Mouse (Mus musculus) skeletal muscle tissue, adult 2 months (tissue): ENCODE data around the gene Cd81.

ENCODE experiments used
- DNase-seq: peaks from one replicate; pipeline ENCODE4 v3.0.0-alpha.2; 2012; ENCODE audit warnings: low read depth, low spot score

The Cd81 gene

DNA sequence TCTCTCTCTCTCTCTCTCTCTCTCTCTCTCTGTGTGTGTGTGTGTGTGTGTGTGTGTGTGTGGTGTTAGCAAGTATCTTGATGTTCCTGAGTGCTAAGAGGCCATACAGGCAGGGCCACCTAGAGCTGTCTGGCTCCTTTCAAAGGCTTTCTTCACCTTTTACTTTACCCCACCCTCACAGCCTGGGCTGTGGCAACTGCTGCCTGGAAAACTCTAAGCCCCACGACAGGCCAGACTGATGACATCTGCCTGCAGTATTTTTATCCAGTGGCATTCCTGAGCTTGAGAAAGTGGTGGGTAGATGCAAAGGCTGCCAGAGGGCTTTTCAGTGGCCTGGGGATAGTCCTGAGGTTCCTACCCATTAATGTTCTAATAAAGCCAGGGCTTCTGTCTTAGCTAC lies 59.9 kb downstream of the Cd81 start:
- no peak for DNase-seq

DNA sequence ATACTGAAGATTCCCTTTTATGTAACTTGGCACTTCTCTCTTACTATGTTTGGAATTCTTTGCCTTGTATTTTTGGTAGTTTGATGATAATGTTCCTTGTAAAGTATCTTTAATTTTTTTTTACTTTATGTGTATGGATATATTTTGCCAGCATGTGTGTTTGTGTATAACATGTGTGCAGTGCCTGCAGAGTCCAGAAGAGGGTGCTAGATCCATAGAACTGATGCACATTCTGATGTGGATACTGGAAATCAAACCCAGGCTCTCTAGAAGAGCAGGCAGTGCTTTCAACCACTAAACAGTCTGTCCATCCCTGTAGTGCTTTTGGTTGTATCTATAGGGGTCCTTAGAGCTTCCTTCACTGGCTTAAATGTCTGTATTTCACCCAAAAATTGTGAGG lies 62.2 kb downstream of the Cd81 start:
- no peak for DNase-seq

DNA sequence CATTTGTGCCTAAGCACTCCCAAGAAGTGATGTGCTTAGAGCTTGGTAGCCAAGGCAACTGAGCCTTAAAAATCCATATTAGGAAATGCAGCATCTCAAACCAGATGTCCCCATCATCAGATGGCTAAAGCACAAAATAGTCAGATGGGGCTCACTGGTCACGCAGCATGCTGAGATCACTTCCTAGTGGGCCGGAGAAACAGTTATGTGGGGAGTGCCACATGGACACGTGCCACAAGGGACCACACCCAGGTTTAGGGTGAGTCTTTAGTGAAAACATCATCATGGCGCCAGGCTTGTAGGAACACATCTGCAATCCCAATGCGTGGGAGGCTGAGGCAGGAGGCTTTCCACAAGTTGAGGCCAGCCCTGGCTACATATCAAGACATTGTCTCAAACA lies 64.0 kb downstream of the Cd81 start:
- no peak for DNase-seq
